Mouse (Mus musculus) large intestine, adult 2 months (tissue): ENCODE measurements around the gene Iqce. TPM values are rescaled to one million over a fixed set of nuclear protein-coding genes. Genes with fewer than 3 reads are reported as not detected.

Experiments
- DNase-seq: peaks from one replicate; pipeline ENCODE4 v3.0.0-alpha.2; 2012; ENCODE audit warnings: low read depth, low spot score
- WGBS: fragments of 180-500 bp; shearing (Covaris S2); methylation state at CpG from one replicate; pipeline ENCODE4 v1.1.7; 2018; 5-methylcytosine and 5-hydroxymethylcytosine counted together
- polyA plus RNA-seq: library from polyadenylated mRNA; depleted of rRNA; stranded (reverse); fragments of >200 nt; gene quantifications from 2 replicates; pipeline ENCODE4 v1.2.3, GENCODE M21; 2012

The Iqce gene
- polyA plus RNA-seq, 1 experiment = 6.7 TPM

GRCm38 (mm10) chr5:140663621-140664180 is 38.5 kb downstream of the Iqce start:
- 13% methylated on average over 7 of the region's 7 CpGs for WGBS

GRCm38 (mm10) chr5:140662741-140663592 is 39.2 kb downstream of the Iqce start:
- WGBS = 30% methylated on average over 17 of the region's 17 CpGs
- DNase-seq = no peak

More at GRCm38 (mm10) chr5:140663621-140664180, 38.5 kb downstream of the Iqce start:
- peak; percentile 78 for DNase-seq

- DNase-seq = no peak
- 68% methylated on average over 12 of the region's 12 CpGs for WGBS
These were observed 40.1 kb downstream of the Iqce start for GRCm38 (mm10) chr5:140661875-140662643.

- WGBS = 55% methylated on average over 8 of the region's 8 CpGs
These were observed 40.8 kb downstream of the Iqce start for GRCm38 (mm10) chr5:140661427-140661826.

GRCm38 (mm10) chr5:140660398-140660797 is 41.8 kb downstream of the Iqce start:
- 33% methylated on average over 1 of the region's 1 CpGs for WGBS

More at GRCm38 (mm10) chr5:140661427-140661826, 40.8 kb downstream of the Iqce start:
- DNase-seq = no peak

GRCm38 (mm10) chr5:140659607-140660272 is 42.4 kb downstream of the Iqce start:
- DNase-seq = no peak
- 51% methylated on average over 16 of the region's 16 CpGs for WGBS

More at GRCm38 (mm10) chr5:140660398-140660797, 41.8 kb downstream of the Iqce start:
- DNase-seq = no peak

GRCm38 (mm10) chr5:140654096-140654845 is 47.9 kb downstream of the Iqce start:
- 48% methylated on average over 15 of the region's 15 CpGs for WGBS
- DNase-seq = peak; percentile 56

- no peak for DNase-seq
- WGBS = 65% methylated on average over 7 of the region's 7 CpGs
These were observed 49.6 kb downstream of the Iqce start for GRCm38 (mm10) chr5:140652587-140652986.

GRCm38 (mm10) chr5:140651231-140651630 is 50.9 kb downstream of the Iqce start:
- no peak for DNase-seq
- 86% methylated on average over 11 of the region's 11 CpGs for WGBS

GRCm38 (mm10) chr5:140649881-140650414 is 52.2 kb downstream of the Iqce start:
- no peak for DNase-seq
- WGBS = 87% methylated on average over 7 of the region's 7 CpGs

GRCm38 (mm10) chr5:140649101-140649667 is 53.0 kb downstream of the Iqce start:
- WGBS = 7% methylated on average over 26 of the region's 26 CpGs
- DNase-seq = peak; percentile 71

GRCm38 (mm10) chr5:140648519-140649100 is 53.6 kb downstream of the Iqce start, which contains the start of gene Ttyh3:
Ttyh3 (minus strand) TSS chr5:140649031.
- 1% methylated on average over 62 of the region's 62 CpGs for WGBS
- no peak for DNase-seq

GRCm38 (mm10) chr5:140647821-140648518 is 54.2 kb downstream of the Iqce start:
- DNase-seq = no peak
- 3% methylated on average over 13 of the region's 13 CpGs for WGBS

GRCm38 (mm10) chr5:140647031-140647760 is 55.0 kb downstream of the Iqce start:
- 65% methylated on average over 13 of the region's 13 CpGs for WGBS
- DNase-seq = no peak

- WGBS = 94% methylated on average over 6 of the region's 6 CpGs
- no peak for DNase-seq
These were observed 56.0 kb downstream of the Iqce start for GRCm38 (mm10) chr5:140646171-140646570.

- DNase-seq = no peak
- WGBS = 94% methylated on average over 4 of the region's 4 CpGs
These were observed 56.7 kb downstream of the Iqce start for GRCm38 (mm10) chr5:140645454-140645853.
